ENCODE assay signal across 16 mouse cellular contexts in the genomic region with DNA sequence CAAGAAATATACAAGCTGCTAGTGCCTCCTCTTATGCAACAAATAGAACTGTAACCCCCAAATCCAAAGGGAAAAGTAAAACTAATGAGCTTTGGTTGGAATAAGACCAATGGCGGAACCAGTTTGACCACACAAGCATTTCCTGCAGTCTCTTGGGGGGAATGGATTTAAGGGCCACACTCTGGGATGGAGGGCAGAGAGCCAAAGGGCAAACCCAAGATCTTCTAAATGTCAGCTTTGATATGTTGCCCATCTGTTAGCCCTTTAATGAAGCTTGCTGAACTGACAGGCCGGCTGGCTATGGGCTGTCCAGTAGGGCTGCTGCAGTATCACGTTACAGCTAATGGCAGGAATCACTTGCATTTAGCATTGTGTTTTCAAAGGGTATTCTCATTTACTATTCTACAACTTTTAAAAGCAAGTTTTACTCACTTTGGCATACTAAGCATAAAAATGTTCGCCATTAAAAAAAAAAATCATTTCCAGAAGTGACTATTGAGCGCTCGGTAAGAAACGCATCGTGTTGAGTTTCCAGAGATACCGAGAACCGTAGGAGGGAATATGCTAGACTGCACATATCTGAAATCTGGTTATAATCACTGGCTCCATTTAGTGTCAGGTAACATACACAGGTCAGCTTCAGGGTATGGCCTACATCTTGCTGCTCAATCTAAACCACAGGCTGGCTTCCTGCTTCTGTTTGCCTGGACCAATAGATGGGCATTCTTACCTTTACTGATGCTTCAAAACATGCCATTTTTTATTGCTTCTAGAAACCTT. TPM values are rescaled to one million over a fixed set of nuclear protein-coding genes. Genes with fewer than 3 reads are reported as not detected.
DNase-seq lines count a peak whose midpoint lies in the region; ATAC-seq lines count a peak whose summit lies in the region.
"Had no signal": no experiment of that assay in that cellular context is flagged by ENCODE, and none has a peak within 500 bp of the region (broad histone marks: within the 10 kb centered on the region; RNA-seq: fewer than 3 reads in every experiment).

No protein-coding gene starts in this region.

- no peaks in the 10 kb centered on the region for H3K36me3 ChIP-seq in embryonic facial prominence, embryonic 11.5 days (replicated peaks; ENCODE audit: control insufficient read depth, insufficient read depth, low read depth, low read length)
- no peaks in the 10 kb centered on the region for H3K36me3 ChIP-seq in limb, embryonic 11.5 days (ENCODE audit: control insufficient read depth, insufficient read depth, low read length)
- H3K36me3 ChIP-seq in forebrain, embryonic 13.5 days (ENCODE audit: poor library complexity, severe bottlenecking), result no peaks in the 10 kb centered on the region
- H3K36me3 ChIP-seq: embryonic facial prominence, embryonic 13.5 days; forebrain, embryonic 15.5 days; midbrain, embryonic 12.5 days; stomach, embryonic 15.5 days had no signal

- DNase-seq in kidney, adult 9 months, result peak; percentile 10
- DNase-seq in kidney, adult 11 months, result no peak
- DNase-seq in NIH3T3 (ENCODE audit: low read depth), result peak; percentile 57
- DNase-seq in embryonic facial prominence, embryonic 11.5 days (ENCODE audit: low spot score), result peak; percentile 76
- peak; percentile 60 for DNase-seq in limb, embryonic 11.5 days (ENCODE audit: low spot score)
- no peak for DNase-seq in right cerebral cortex, postnatal 25 days
- DNase-seq: adrenal gland, postnatal 14 days; gastrocnemius, postnatal 25 days; layer of hippocampus, postnatal 36 days had no signal

- WGBS in embryonic facial prominence, embryonic 11.5 days, result 37% methylated on average over 10 of the region's 10 CpGs
- WGBS in limb, embryonic 11.5 days, result 18% methylated on average over 10 of the region's 10 CpGs
- WGBS in forebrain, embryonic 13.5 days, result 88% methylated on average over 10 of the region's 10 CpGs

- H3K27me3 ChIP-seq in embryonic facial prominence, embryonic 11.5 days (ENCODE audit: control insufficient read depth, insufficient read depth, low read length), result no peaks in the 10 kb centered on the region
- no peaks in the 10 kb centered on the region for H3K27me3 ChIP-seq in limb, embryonic 11.5 days (ENCODE audit: control insufficient read depth, insufficient read depth, low read length)
- no peaks in the 10 kb centered on the region for H3K27me3 ChIP-seq in forebrain, embryonic 13.5 days
- H3K27me3 ChIP-seq: embryonic facial prominence, embryonic 13.5 days; forebrain, embryonic 15.5 days; midbrain, embryonic 12.5 days; stomach, embryonic 15.5 days had no signal

- ATAC-seq in embryonic facial prominence, embryonic 11.5 days (replicated peaks; ENCODE audit: insufficient number of reproducible peaks, low FRiP score, low TSS enrichment, low read depth), result peak; percentile 56; the same call in 1 of the 2 replicates
- ATAC-seq in limb, embryonic 11.5 days (ENCODE audit: insufficient number of reproducible peaks, low FRiP score, low TSS enrichment, low read depth), result peak; percentile 67; the same call in 1 of the 2 replicates
- ATAC-seq in forebrain, embryonic 13.5 days, result no peak
- no peak for ATAC-seq in erythroblast, adult 5-6 weeks (replicated peaks; ENCODE audit: low FRiP score, poor library complexity, severe bottlenecking)
- ATAC-seq: forebrain, embryonic 15.5 days; intestine, embryonic 16.5 days had no signal

- H3K9ac ChIP-seq in embryonic facial prominence, embryonic 11.5 days (replicated peaks; ENCODE audit: low read length), result no peak overlapping the region
- no peak overlapping the region for H3K9ac ChIP-seq in limb, embryonic 11.5 days (ENCODE audit: low read length)
- no peak overlapping the region for H3K9ac ChIP-seq in forebrain, embryonic 13.5 days
- H3K9ac ChIP-seq: embryonic facial prominence, embryonic 13.5 days; forebrain, embryonic 15.5 days; midbrain, embryonic 12.5 days; stomach, embryonic 15.5 days had no signal

- no peaks in the 10 kb centered on the region for H3K9me3 ChIP-seq in embryonic facial prominence, embryonic 11.5 days (replicated peaks; ENCODE audit: control insufficient read depth, low read length)
- no peaks in the 10 kb centered on the region for H3K9me3 ChIP-seq in limb, embryonic 11.5 days (ENCODE audit: control insufficient read depth, low read length)
- H3K9me3 ChIP-seq in forebrain, embryonic 13.5 days (replicated peaks), result no peaks in the 10 kb centered on the region
- H3K9me3 ChIP-seq: embryonic facial prominence, embryonic 13.5 days; forebrain, embryonic 15.5 days; midbrain, embryonic 12.5 days; stomach, embryonic 15.5 days had no signal

- H3K4me2 ChIP-seq in embryonic facial prominence, embryonic 11.5 days (ENCODE audit: low read depth, low read length), result no peak overlapping the region
- H3K4me2 ChIP-seq in limb, embryonic 11.5 days (ENCODE audit: low read depth, severe bottlenecking), result no peak overlapping the region
- no peak overlapping the region for H3K4me2 ChIP-seq in forebrain, embryonic 13.5 days
- H3K4me2 ChIP-seq: embryonic facial prominence, embryonic 13.5 days; forebrain, embryonic 15.5 days; midbrain, embryonic 12.5 days; stomach, embryonic 15.5 days had no signal

- no peak overlapping the region for H3K4me3 ChIP-seq in embryonic facial prominence, embryonic 11.5 days (ENCODE audit: low read depth, low read length)
- H3K4me3 ChIP-seq in limb, embryonic 11.5 days (ENCODE audit: low read depth, low read length), result no peak overlapping the region
- no peak overlapping the region for H3K4me3 ChIP-seq in forebrain, embryonic 13.5 days
- H3K4me3 ChIP-seq: embryonic facial prominence, embryonic 13.5 days; forebrain, embryonic 15.5 days; midbrain, embryonic 12.5 days; stomach, embryonic 15.5 days had no signal

- H3K27ac ChIP-seq in embryonic facial prominence, embryonic 11.5 days (replicated peaks; ENCODE audit: low read depth, low read length), result no peak overlapping the region
- H3K27ac ChIP-seq in limb, embryonic 11.5 days (replicated peaks; ENCODE audit: low read depth, low read length), result no peak overlapping the region
- no peak overlapping the region for H3K27ac ChIP-seq in forebrain, embryonic 13.5 days
- H3K27ac ChIP-seq: embryonic facial prominence, embryonic 13.5 days; forebrain, embryonic 15.5 days; midbrain, embryonic 12.5 days; stomach, embryonic 15.5 days had no signal

- H3K4me1 ChIP-seq in embryonic facial prominence, embryonic 11.5 days (ENCODE audit: control insufficient read depth, insufficient read depth, low read length), result no peaks in the 10 kb centered on the region
- H3K4me1 ChIP-seq in limb, embryonic 11.5 days (ENCODE audit: control insufficient read depth, insufficient read depth, low read length), result no peaks in the 10 kb centered on the region
- no peaks in the 10 kb centered on the region for H3K4me1 ChIP-seq in forebrain, embryonic 13.5 days
- H3K4me1 ChIP-seq: forebrain, embryonic 15.5 days; midbrain, embryonic 12.5 days; stomach, embryonic 15.5 days had no signal

RNA-seq across cellular contexts. Expression of gene Mmadhc, which starts 51.1 kb away (rescaled TPM):
- polyA plus RNA-seq in embryonic facial prominence, embryonic 11.5 days (2014; fragmentation: Nextera tagmentation; extraction: Ambion mirVana), result 170 and 180 TPM in 2 replicates
- 168 and 170 TPM in 2 replicates for polyA plus RNA-seq in limb, embryonic 11.5 days (2014; fragmentation: Nextera tagmentation; extraction: Ambion mirVana)
- 162 and 168 TPM in 2 replicates for polyA plus RNA-seq in forebrain, embryonic 13.5 days (2015; fragmentation: Nextera tagmentation; extraction: Ambion mirVana)
- 50.0 and 59.4 TPM in 2 replicates for total RNA-seq in erythroblast, adult 5-6 weeks (2015; ENCODE audit: low replicate concordance)
- total RNA-seq in erythroblast, adult 5-6 weeks (2017; ENCODE audit: low replicate concordance), result 35.4 and 44.4 TPM in 2 replicates

Comparison
In these comparisons a context has a peak if more than half of its experiments do, and no peak if none do; other contexts are left out.
1. DNase-seq: peak in kidney, adult 9 months (single experiment), NIH3T3 (single experiment), embryonic facial prominence, embryonic 11.5 days (single experiment) and limb, embryonic 11.5 days (single experiment); none in kidney, adult 11 months (single experiment) and right cerebral cortex, postnatal 25 days (single experiment).
2. ATAC-seq: peak in embryonic facial prominence, embryonic 11.5 days (single experiment) and limb, embryonic 11.5 days (single experiment); none in forebrain, embryonic 13.5 days (single experiment) and erythroblast, adult 5-6 weeks (single experiment).